Mouse (Mus musculus) heart, embryonic 16.5 days (tissue): ENCODE data around the gene S1pr5. TPM values are rescaled to one million over a fixed set of nuclear protein-coding genes. Genes with fewer than 3 reads are reported as not detected.
"Not testable (repeated sequence)": the region's sequence is repeated elsewhere in the genome, so short reads cannot be mapped to it uniquely, and the experiment has no call there.

ENCODE experiments used
- ATAC-seq: fragments of 200-750 bp; cut with Nextera tagmentation; replicated peaks from 2 replicates; pipeline ENCODE4 v1.8.0; 2017; ENCODE audit warnings: moderate number of reproducible peaks; ENCODE audit not compliant: insufficient read depth, low FRiP score; ENCODE audit errors: extremely low read depth
- H3K27ac ChIP-seq: fragments of 300-500 bp; sonication (generic); 2 replicates; pipeline ENCODE4 v1.5.1; 2014; ENCODE audit warnings: mild to moderate bottlenecking, low read length, control low read depth, moderate library complexity
- H3K27me3 ChIP-seq: fragments of 300-500 bp; sonication (generic); 2 replicates; pipeline ENCODE4 v1.6.1; 2014; ENCODE audit warnings: low read length, mixed read lengths; ENCODE audit not compliant: control insufficient read depth, insufficient read depth
- H3K36me3 ChIP-seq: fragments of 300-500 bp; sonication (generic); 2 replicates; pipeline ENCODE4 v1.6.1; 2014; ENCODE audit not compliant: control insufficient read depth, insufficient read depth
- H3K4me1 ChIP-seq: fragments of 300-500 bp; sonication (generic); 2 replicates; pipeline ENCODE4 v1.6.1; 2014; ENCODE audit warnings: low read length, mixed read lengths; ENCODE audit not compliant: control insufficient read depth, insufficient read depth
- H3K4me2 ChIP-seq: fragments of 300-500 bp; sonication (generic); 2 replicates; pipeline ENCODE4 v1.6.1; 2014; ENCODE audit warnings: low read depth, mild to moderate bottlenecking, control low read depth, low read length
- H3K4me3 ChIP-seq: fragments of 300-500 bp; sonication (generic); 2 replicates; pipeline ENCODE4 v1.5.1; 2014; ENCODE audit warnings: mild to moderate bottlenecking, control low read depth, low read length
- H3K9ac ChIP-seq: fragments of 300-500 bp; sonication (generic); 2 replicates; pipeline ENCODE4 v1.6.1; 2014; ENCODE audit warnings: low read length, control low read depth
- H3K9me3 ChIP-seq: fragments of 300-500 bp; sonication (generic); replicated peaks from 2 replicates; pipeline ENCODE4 v1.6.1; 2016; ENCODE audit warnings: low read length; ENCODE audit not compliant: control insufficient read depth
- WGBS: fragments of 180-500 bp; shearing (Covaris S2); extraction: QIAGEN DNeasy Blood & Tissue Kit; methylation state at CpG from one replicate; pipeline ENCODE4 v1.1.7; 2014; 5-methylcytosine and 5-hydroxymethylcytosine counted together
- polyA plus RNA-seq: library from polyadenylated mRNA; unstranded; fragments of >200 nt; fragmentation: Nextera tagmentation; extraction: Ambion mirVana; gene quantifications from 2 replicates; pipeline ENCODE4 v1.2.1, GENCODE M21; 2015

The S1pr5 gene
- polyA plus RNA-seq, 1 experiment from 2014 or later: 0.16 TPM

GRCm38 (mm10) chr9:21260491-21261040 lies 12.3 kb upstream of the S1pr5 start:
- 74% methylated on average over 6 of the region's 6 CpGs for WGBS
- Histone ChIP-seq H3K9me3 (no peaks in the 10 kb centered on the region), H3K4me3 (no peak overlapping the region), H3K9ac (no peak overlapping the region), H3K27me3 (no peaks in the 10 kb centered on the region; the same call in 1 of the 2 replicates), H3K4me2 (no peak overlapping the region), H3K36me3 (no peaks in the 10 kb centered on the region), H3K27ac (no peak overlapping the region), H3K4me1 (peaks cover 5% of the 10 kb centered on the region)
- ATAC-seq: no peak

- not testable (repeated sequence) for H3K4me2 ChIP-seq, H3K36me3 ChIP-seq, H3K27me3 ChIP-seq, H3K9me3 ChIP-seq, ATAC-seq, H3K4me1 ChIP-seq, H3K4me3 ChIP-seq, H3K27ac ChIP-seq, H3K9ac ChIP-seq
- 70% methylated on average over 4 of the region's 4 CpGs for WGBS
Observed at GRCm38 (mm10) chr9:21256349-21256748, 8.1 kb upstream of the S1pr5 start.

- Histone ChIP-seq H3K4me2 (no peak overlapping the region), H3K4me3 (no peak overlapping the region)
- ATAC-seq: no peak
Observed at GRCm38 (mm10) chr9:21254690-21255089, 6.4 kb upstream of the S1pr5 start.

GRCm38 (mm10) chr9:21251116-21251735 lies 3.0 kb upstream of the S1pr5 start:
- Histone ChIP-seq H3K4me2 (no peak overlapping the region), H3K27me3 (peaks cover 51% of the 10 kb centered on the region), H3K27ac (no peak overlapping the region), H3K4me3 (no peak overlapping the region), H3K9me3 (no peaks in the 10 kb centered on the region), H3K4me1 (peaks cover 6% of the 10 kb centered on the region; the same call in 1 of the 2 replicates), H3K36me3 (no peaks in the 10 kb centered on the region), H3K9ac (no peak overlapping the region)
- 62% methylated on average over 13 of the region's 13 CpGs for WGBS
- ATAC-seq: no peak

More at GRCm38 (mm10) chr9:21254690-21255089, 6.4 kb upstream of the S1pr5 start:
- Histone ChIP-seq H3K9ac (no peak overlapping the region), H3K36me3 (no peaks in the 10 kb centered on the region), H3K27ac (no peak overlapping the region), H3K4me1 (no peaks in the 10 kb centered on the region), H3K9me3 (no peaks in the 10 kb centered on the region), H3K27me3 (peaks cover 23% of the 10 kb centered on the region)

- no peak for ATAC-seq
- 37% methylated on average over 2 of the region's 2 CpGs for WGBS
- no peak overlapping the region for H3K4me3 ChIP-seq
- no peaks in the 10 kb centered on the region for H3K36me3 ChIP-seq
- no peak overlapping the region for H3K27ac ChIP-seq
- H3K27me3 ChIP-seq: peaks cover 58% of the 10 kb centered on the region
- no peak overlapping the region for H3K9ac ChIP-seq
- peaks cover 6% of the 10 kb centered on the region; the same call in 1 of the 2 replicates for H3K4me1 ChIP-seq
- no peak overlapping the region for H3K4me2 ChIP-seq
- no peaks in the 10 kb centered on the region for H3K9me3 ChIP-seq
Observed at GRCm38 (mm10) chr9:21250509-21250908, 2.3 kb upstream of the S1pr5 start.

- 26% methylated on average over 17 of the region's 17 CpGs for WGBS
- peaks cover 65% of the 10 kb centered on the region for H3K27me3 ChIP-seq
- no peak overlapping the region for H3K9ac ChIP-seq
- no peak overlapping the region for H3K4me2 ChIP-seq
- H3K27ac ChIP-seq: no peak overlapping the region
- no peak overlapping the region for H3K4me3 ChIP-seq
- peaks cover 8% of the 10 kb centered on the region; the same call in 1 of the 2 replicates for H3K4me1 ChIP-seq
- H3K36me3 ChIP-seq: no peaks in the 10 kb centered on the region
- H3K9me3 ChIP-seq: no peaks in the 10 kb centered on the region
- ATAC-seq: no peak
Observed at GRCm38 (mm10) chr9:21249629-21250508, 1.6 kb upstream of the S1pr5 start.

GRCm38 (mm10) chr9:21246342-21246741 lies 1.9 kb downstream of the S1pr5 start:
- no peaks in the 10 kb centered on the region for H3K36me3 ChIP-seq
- WGBS: 94% methylated on average over 1 of the region's 1 CpGs
- peaks cover 82% of the 10 kb centered on the region for H3K27me3 ChIP-seq
- H3K4me2 ChIP-seq: no peak overlapping the region
- no peak for ATAC-seq
- no peak overlapping the region for H3K4me3 ChIP-seq
- H3K9ac ChIP-seq: no peak overlapping the region
- 0 out of 2 replicates have a peak, but pooled peaks cover 2% of the 10 kb centered on the region for H3K9me3 ChIP-seq
- H3K27ac ChIP-seq: no peak overlapping the region
- peaks cover 18% of the 10 kb centered on the region; the same call in 1 of the 2 replicates for H3K4me1 ChIP-seq

GRCm38 (mm10) chr9:21245113-21245487 lies 3.1 kb downstream of the S1pr5 start:
- Histone ChIP-seq H3K9ac (peak overlapping the region; percentile 63), H3K4me2 (peak overlapping the region; percentile 92), H3K9me3 (0 out of 2 replicates have a peak, but pooled peaks cover 2% of the 10 kb centered on the region), H3K27me3 (peaks cover 70% of the 10 kb centered on the region), H3K36me3 (no peaks in the 10 kb centered on the region), H3K4me3 (peak overlapping the region; percentile 60), H3K4me1 (peaks cover 18% of the 10 kb centered on the region; the same call in 1 of the 2 replicates), H3K27ac (no peak overlapping the region)
- ATAC-seq: no peak
- 2% methylated on average over 16 of the region's 16 CpGs for WGBS
